Mouse (Mus musculus): ENCODE measurements around the gene Efcab6.

Efcab6 gene

GRCm38 (mm10) chr15:83877898-83878297 is 187.3 kb downstream of the Efcab6 start:
- no peak for DNase-seq (ENCODE audit: low spot score)

GRCm38 (mm10) chr15:83877155-83877866 is 187.9 kb downstream of the Efcab6 start:
- DNase-seq (ENCODE audit: low spot score), result no peak

GRCm38 (mm10) chr15:83870936-83871335 is 194.2 kb downstream of the Efcab6 start:
- no peak for DNase-seq (ENCODE audit: low spot score)

GRCm38 (mm10) chr15:83865626-83866025 is 199.6 kb downstream of the Efcab6 start:
- no peak for DNase-seq (ENCODE audit: low spot score)

- DNase-seq (ENCODE audit: low spot score), result peak; percentile 8
These were observed 208.1 kb downstream of the Efcab6 start for GRCm38 (mm10) chr15:83857129-83857528.

GRCm38 (mm10) chr15:83853400-83853811 is 211.8 kb downstream of the Efcab6 start:
- DNase-seq (ENCODE audit: low spot score), result no peak

GRCm38 (mm10) chr15:83848193-83848592 is 217.0 kb downstream of the Efcab6 start:
- no peak for DNase-seq (ENCODE audit: low spot score)

GRCm38 (mm10) chr15:83847512-83847911 is 217.7 kb downstream of the Efcab6 start:
- DNase-seq (ENCODE audit: low spot score), result no peak

GRCm38 (mm10) chr15:83846592-83846991 is 218.6 kb downstream of the Efcab6 start:
- DNase-seq (ENCODE audit: low spot score), result no peak

- no peak for DNase-seq (ENCODE audit: low spot score)
These were observed 219.4 kb downstream of the Efcab6 start for GRCm38 (mm10) chr15:83845734-83846133.

- DNase-seq (ENCODE audit: low spot score), result no peak
These were observed 222.0 kb downstream of the Efcab6 start for GRCm38 (mm10) chr15:83842915-83843789.

GRCm38 (mm10) chr15:83842419-83842818 is 222.8 kb downstream of the Efcab6 start:
- DNase-seq (ENCODE audit: low spot score), result no peak

GRCm38 (mm10) chr15:83840950-83841719 is 224.0 kb downstream of the Efcab6 start:
- no peak for DNase-seq (ENCODE audit: low spot score)

GRCm38 (mm10) chr15:83832265-83832664 is 232.9 kb downstream of the Efcab6 start:
- DNase-seq (ENCODE audit: low spot score), result no peak

- DNase-seq (ENCODE audit: low spot score), result no peak
These were observed 236.0 kb downstream of the Efcab6 start for GRCm38 (mm10) chr15:83829226-83829625.

- no peak for DNase-seq (ENCODE audit: low spot score)
These were observed 237.2 kb downstream of the Efcab6 start for GRCm38 (mm10) chr15:83828011-83828410.

All from c-Kit-positive CD71-positive TER-119-positive erythroid progenitor cells, embryonic 14.5 days (primary cell).